Mouse (Mus musculus) lung, postnatal 0 days (tissue): Measurements from ENCODE around the gene Cdk19.

Source experiments
- CTCF ChIP-seq: IDR thresholded peaks from 2 replicates; pipeline ENCODE4 v1.5.1; 2016; ENCODE audit warnings: antibody characterized with exemption, mild to moderate bottlenecking
- EP300 ChIP-seq: IDR thresholded peaks from 2 replicates; pipeline ENCODE4 v1.6.1; 2016; ENCODE audit warnings: antibody characterized with exemption, mild to moderate bottlenecking, control low read depth

GRCm38 (mm10) chr10:40525616-40526155 lies 186.3 kb downstream of the Cdk19 start:
- TF ChIP-seq CTCF (no peak), EP300 (no peak)
